Mouse (Mus musculus) thymus, adult 2 months (tissue): ENCODE measurements at regions not wholly inside any gene's neighbourhood (a gene's known extent, or its start where the extent isn't known, plus 50 kb on each side); places are given as distances from the start of the nearest gene placed in this dataset.

Source experiments
- CTCF ChIP-seq: fragments of 200-500 bp; IDR thresholded peaks from 2 replicates; pipeline ENCODE4 v1.5.1; 2012; ENCODE audit warnings: mild to moderate bottlenecking, control low read depth, low read length, moderate library complexity, borderline replicate concordance; ENCODE audit not compliant: control insufficient read depth, poor library complexity, insufficient read depth; ENCODE audit errors: extremely low read depth
- POLR2A ChIP-seq: fragments of 200-500 bp; IDR thresholded peaks from 2 replicates; pipeline ENCODE4 v1.6.1; 2012; ENCODE audit warnings: mild to moderate bottlenecking, low read length, control low read depth, moderate library complexity; ENCODE audit not compliant: control insufficient read depth, poor library complexity, insufficient read depth; ENCODE audit errors: extremely low read depth

- TF ChIP-seq POLR2A (no peak), CTCF (no peak)
Measured at GRCm38 (mm10) chr10:117461791-117462516, 82.1 kb upstream of the Cpsf6 start.
